Mouse (Mus musculus): ENCODE results near the gene Scgb2b3.

Gene Scgb2b3

DNA sequence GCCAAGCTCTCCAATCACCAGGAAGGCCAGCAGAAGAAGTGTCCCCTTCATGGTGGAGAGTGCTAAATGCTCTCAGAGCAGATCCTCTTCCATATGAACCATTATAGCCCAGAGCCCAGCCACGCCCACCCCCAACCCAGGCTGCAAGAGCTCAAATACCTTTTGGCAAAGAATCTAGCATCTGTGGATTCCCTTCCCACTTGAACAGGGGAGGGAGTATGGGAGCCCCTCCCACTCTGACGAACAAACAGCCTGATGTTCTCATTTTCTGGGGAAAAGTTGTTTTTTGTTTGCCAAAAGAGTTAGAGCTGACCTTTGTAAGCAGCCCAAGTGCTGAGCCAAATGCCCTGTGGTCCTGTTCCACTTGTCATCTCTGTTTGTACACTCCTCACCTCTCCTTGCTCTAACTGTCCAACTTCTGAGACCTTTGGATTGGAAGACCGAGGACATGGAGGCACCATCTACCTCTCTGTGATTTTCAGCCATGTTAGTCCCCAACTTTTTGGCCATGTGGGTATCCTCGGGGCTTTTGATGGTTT, at the start of gene Scgb2b3:
TSS of gene Scgb2b3 (minus strand) at position 51 of the 539 bp plus-strand sequence.
- ChIA-PET POLR2A (no interaction called here), CTCF (interaction anchor here in 1 of 4 experiments (0.6 kb wide), 1 partner anchor 179 kb away, joined by 3 read pairs; no protein-coding TSS in a partner anchor)

DNA sequence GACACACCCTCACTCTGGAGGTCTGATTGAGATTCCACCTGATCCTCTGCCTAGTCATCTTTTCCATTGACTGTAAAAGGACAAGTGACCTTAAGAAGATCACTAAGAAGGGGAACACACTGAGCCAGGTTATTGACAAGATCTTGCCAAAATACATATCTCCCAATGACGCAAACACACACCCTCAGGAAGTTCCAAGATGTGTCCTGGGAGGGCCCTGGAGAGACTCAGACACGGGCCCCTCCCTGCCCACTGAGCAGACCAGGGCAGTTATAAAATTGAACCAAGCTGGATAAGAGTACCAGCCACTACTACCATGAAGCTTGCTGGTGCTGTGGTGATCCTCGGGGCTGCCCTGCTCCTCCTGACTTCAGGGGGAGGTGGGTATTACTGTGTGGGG, 13.4 kb upstream of the Scgb2b3 start, which contains the start of gene Scgb1b3:
TSS of gene Scgb1b3 (plus strand) at position 301 of the 400 bp plus-strand sequence.
- ChIA-PET CTCF (no interaction called here), POLR2A (no interaction called here)
